ENCODE assay signal across 28 mouse cellular contexts in genomic region chr12:73308711-73309110, GRCm38 (mm10). TPM values are rescaled to one million over a fixed set of nuclear protein-coding genes. Genes with fewer than 3 reads are reported as not detected.
DNase-seq lines count a peak whose midpoint lies in the region; ATAC-seq lines count a peak whose summit lies in the region.
"Had no signal": no experiment of that assay in that cellular context is flagged by ENCODE, and none has a peak within 500 bp of the region (broad histone marks: within the 10 kb centered on the region; RNA-seq: fewer than 3 reads in every experiment).

No protein-coding gene starts in this region.

- 0 out of 2 replicates have a peak, but pooled peaks have one; percentile 35 for ATAC-seq in embryonic facial prominence, embryonic 12.5 days (ENCODE audit: insufficient number of reproducible peaks, insufficient read depth, low FRiP score, low TSS enrichment)
- ATAC-seq in embryonic facial prominence, embryonic 14.5 days (ENCODE audit: low read depth) = peak; percentile 86
- ATAC-seq: CD4-positive, CD25-positive, alpha-beta regulatory T cell, adult 4 months; forebrain, embryonic 13.5 days; forebrain, embryonic 16.5 days; hindbrain, embryonic 16.5 days; intestine, embryonic 15.5 days had no signal

- 0 out of 2 replicates have a peak, but pooled peaks cover 8% of the 10 kb centered on the region for H3K36me3 ChIP-seq in embryonic facial prominence, embryonic 12.5 days
- peaks cover 8% of the 10 kb centered on the region for H3K36me3 ChIP-seq in embryonic facial prominence, embryonic 10.5 days (replicated peaks)
- peaks cover 4% of the 10 kb centered on the region; the same call in 1 of the 2 replicates for H3K36me3 ChIP-seq in embryonic facial prominence, embryonic 14.5 days (ENCODE audit: control insufficient read depth, insufficient read depth, low read length)
- H3K36me3 ChIP-seq: heart, embryonic 15.5 days; intestine, embryonic 15.5 days had no signal

- H3K27ac ChIP-seq in embryonic facial prominence, embryonic 12.5 days = no peak overlapping the region
- H3K27ac ChIP-seq in embryonic facial prominence, embryonic 10.5 days (replicated peaks) = no peak overlapping the region
- 0 out of 2 replicates have a peak overlapping the region, but pooled peaks have one; percentile 8 for H3K27ac ChIP-seq in embryonic facial prominence, embryonic 14.5 days (replicated peaks; ENCODE audit: low read depth, low read length)
- H3K27ac ChIP-seq: forebrain, embryonic 10.5 days; forebrain, embryonic 13.5 days; heart, embryonic 15.5 days; hindbrain, embryonic 10.5 days; hindbrain, embryonic 13.5 days; intestine, embryonic 15.5 days had no signal

- no peak overlapping the region for H3K4me2 ChIP-seq in embryonic facial prominence, embryonic 12.5 days (replicated peaks)
- no peak overlapping the region for H3K4me2 ChIP-seq in embryonic facial prominence, embryonic 14.5 days (ENCODE audit: low read depth, low read length)
- H3K4me2 ChIP-seq: forebrain, embryonic 13.5 days; heart, embryonic 12.5 days; heart, embryonic 15.5 days; hindbrain, embryonic 13.5 days; intestine, embryonic 15.5 days had no signal

- H3K9ac ChIP-seq in embryonic facial prominence, embryonic 12.5 days = no peak overlapping the region
- no peak overlapping the region for H3K9ac ChIP-seq in embryonic facial prominence, embryonic 14.5 days (ENCODE audit: low read depth, low read length)
- H3K9ac ChIP-seq: forebrain, embryonic 13.5 days; heart, embryonic 12.5 days; heart, embryonic 15.5 days; hindbrain, embryonic 13.5 days; intestine, embryonic 15.5 days had no signal

- H3K4me1 ChIP-seq in embryonic facial prominence, embryonic 12.5 days = no peaks in the 10 kb centered on the region
- peaks cover 3% of the 10 kb centered on the region; the same call in 1 of the 2 replicates for H3K4me1 ChIP-seq in embryonic facial prominence, embryonic 10.5 days
- no peaks in the 10 kb centered on the region for H3K4me1 ChIP-seq in embryonic facial prominence, embryonic 14.5 days (ENCODE audit: control insufficient read depth, insufficient read depth, low read length)
- H3K4me1 ChIP-seq: forebrain, embryonic 10.5 days; forebrain, embryonic 13.5 days; heart, embryonic 12.5 days; heart, embryonic 15.5 days; hindbrain, embryonic 10.5 days; hindbrain, embryonic 13.5 days; intestine, embryonic 15.5 days had no signal

- 64% methylated on average over 2 of the region's 2 CpGs for WGBS in embryonic facial prominence, embryonic 12.5 days
- 83% methylated on average over 2 of the region's 2 CpGs for WGBS in embryonic facial prominence, embryonic 10.5 days
- 51% methylated on average over 2 of the region's 2 CpGs for WGBS in embryonic facial prominence, embryonic 14.5 days

- DNase-seq in embryonic facial prominence, embryonic 10.5 days (ENCODE audit: low spot score) = no peak
- peak; percentile 50 for DNase-seq in 3T3-L1 (ENCODE audit: low read depth, low spot score)
- no peak for DNase-seq in embryonic facial prominence, embryonic 14.5 days (ENCODE audit: low spot score)
- no peak for DNase-seq in right cerebral cortex, postnatal 25 days
- DNase-seq in kidney, adult 18-20 months = no peak
- DNase-seq: adrenal gland, adult 2 months; adrenal gland, postnatal 14 days; cerebellum, adult 11-12 months; cerebellum, adult 8-10 months; cerebellum, postnatal 10 days; cerebellum, postnatal 36 days; embryo, embryonic 11 days; gastrocnemius, postnatal 10 days; gastrocnemius, postnatal 36 days; heart, postnatal 10 days; heart, postnatal 36 days; kidney, adult 11 months had no signal

- H3K9me3 ChIP-seq in embryonic facial prominence, embryonic 12.5 days = no peaks in the 10 kb centered on the region
- H3K9me3 ChIP-seq in embryonic facial prominence, embryonic 10.5 days = no peaks in the 10 kb centered on the region
- no peaks in the 10 kb centered on the region for H3K9me3 ChIP-seq in embryonic facial prominence, embryonic 14.5 days (ENCODE audit: control insufficient read depth, low read length)
- H3K9me3 ChIP-seq: forebrain, embryonic 10.5 days; forebrain, embryonic 13.5 days; heart, embryonic 12.5 days; heart, embryonic 15.5 days; hindbrain, embryonic 10.5 days; hindbrain, embryonic 13.5 days; intestine, embryonic 15.5 days had no signal

- no peak overlapping the region for H3K4me3 ChIP-seq in embryonic facial prominence, embryonic 12.5 days
- H3K4me3 ChIP-seq in embryonic facial prominence, embryonic 10.5 days = no peak overlapping the region
- no peak overlapping the region for H3K4me3 ChIP-seq in embryonic facial prominence, embryonic 14.5 days (ENCODE audit: low read depth, low read length)
- H3K4me3 ChIP-seq: forebrain, embryonic 10.5 days; forebrain, embryonic 13.5 days; heart, embryonic 12.5 days; heart, embryonic 15.5 days; hindbrain, embryonic 10.5 days; hindbrain, embryonic 13.5 days; intestine, embryonic 15.5 days had no signal

- H3K27me3 ChIP-seq in embryonic facial prominence, embryonic 12.5 days = no peaks in the 10 kb centered on the region
- no peaks in the 10 kb centered on the region for H3K27me3 ChIP-seq in embryonic facial prominence, embryonic 10.5 days (replicated peaks; ENCODE audit: low read depth, poor library complexity, severe bottlenecking)
- H3K27me3 ChIP-seq in embryonic facial prominence, embryonic 14.5 days (replicated peaks; ENCODE audit: control insufficient read depth, insufficient read depth, low read length) = no peaks in the 10 kb centered on the region
- H3K27me3 ChIP-seq: forebrain, embryonic 13.5 days; heart, embryonic 12.5 days; heart, embryonic 15.5 days; hindbrain, embryonic 13.5 days; intestine, embryonic 15.5 days had no signal

RNA-seq across cellular contexts. Expression of gene Slc38a6, which starts 22.1 kb away (rescaled TPM):
- 15.0 and 17.2 TPM in 2 replicates for polyA plus RNA-seq in embryonic facial prominence, embryonic 12.5 days (2016; fragmentation: Nextera tagmentation; extraction: Ambion mirVana)
- 8.9 and 10.0 TPM in 2 replicates for polyA plus RNA-seq in embryonic facial prominence, embryonic 10.5 days (2016; fragmentation: Nextera tagmentation; extraction: Ambion mirVana)
- 13.3 and 13.4 TPM in 2 replicates for polyA plus RNA-seq in embryonic facial prominence, embryonic 14.5 days (2014; fragmentation: Nextera tagmentation; extraction: Ambion mirVana)

RNA-seq across cellular contexts. Expression of gene Trmt5, which starts 22.2 kb away (rescaled TPM):
- polyA plus RNA-seq in embryonic facial prominence, embryonic 12.5 days (2016; fragmentation: Nextera tagmentation; extraction: Ambion mirVana) = 18.1 and 18.6 TPM in 2 replicates
- polyA plus RNA-seq in embryonic facial prominence, embryonic 10.5 days (2016; fragmentation: Nextera tagmentation; extraction: Ambion mirVana) = 19.8 and 21.0 TPM in 2 replicates
- polyA plus RNA-seq in embryonic facial prominence, embryonic 14.5 days (2014; fragmentation: Nextera tagmentation; extraction: Ambion mirVana) = 15.4 and 20.7 TPM in 2 replicates
